Mouse (Mus musculus): Measurements from ENCODE around the gene Apol7b. TPM values are rescaled to one million over a fixed set of nuclear protein-coding genes. Genes with fewer than 3 reads are reported as not detected.
"Not testable (repeated sequence)": the region's sequence is repeated elsewhere in the genome, so short reads cannot be mapped to it uniquely, and the experiment has no call there.

Apol7b gene
- polyA plus RNA-seq, 1 experiment: not detected

GRCm38 (mm10) chr15:77399027-77399426 is 48.3 kb downstream of the Apol7b start, which contains the start of gene Apol7a:
Gene Apol7a (minus strand): TSS chr15:77399110.
- H3K4me1 ChIP-seq (ENCODE audit: control insufficient read depth, insufficient read depth, low read length); H3K4me3 ChIP-seq (ENCODE audit: low read depth, low read length); H3K36me3 ChIP-seq (ENCODE audit: control insufficient read depth, insufficient read depth, low read length, poor library complexity, severe bottlenecking); H3K27ac ChIP-seq (ENCODE audit: insufficient read depth, low read length); H3K27me3 ChIP-seq (ENCODE audit: control insufficient read depth, insufficient read depth, low read length, poor library complexity, severe bottlenecking); H3K9me3 ChIP-seq (replicated peaks; ENCODE audit: control insufficient read depth, insufficient read depth, low read length, poor library complexity, severe bottlenecking); H3K9ac ChIP-seq (ENCODE audit: low read depth, poor library complexity, severe bottlenecking): not testable (repeated sequence)
- TF ChIP-seq CTCF (IDR thresholded peaks at IDR 0.05; ENCODE audit: low read depth, low read length): peak; percentile 68

GRCm38 (mm10) chr15:77397450-77398132 is 49.7 kb downstream of the Apol7b start:
- not testable (repeated sequence) for H3K27me3 ChIP-seq (ENCODE audit: control insufficient read depth, insufficient read depth, low read length, poor library complexity, severe bottlenecking); H3K9me3 ChIP-seq (replicated peaks; ENCODE audit: control insufficient read depth, insufficient read depth, low read length, poor library complexity, severe bottlenecking); H3K27ac ChIP-seq (ENCODE audit: insufficient read depth, low read length); H3K36me3 ChIP-seq (ENCODE audit: control insufficient read depth, insufficient read depth, low read length, poor library complexity, severe bottlenecking); H3K9ac ChIP-seq (ENCODE audit: low read depth, poor library complexity, severe bottlenecking); H3K4me1 ChIP-seq (ENCODE audit: control insufficient read depth, insufficient read depth, low read length); H3K4me3 ChIP-seq (ENCODE audit: low read depth, low read length)

GRCm38 (mm10) chr15:77393832-77394231 is 53.5 kb downstream of the Apol7b start:
- not testable (repeated sequence) for H3K4me3 ChIP-seq (ENCODE audit: low read depth, low read length); H3K9me3 ChIP-seq (replicated peaks; ENCODE audit: control insufficient read depth, insufficient read depth, low read length, poor library complexity, severe bottlenecking); H3K27ac ChIP-seq (ENCODE audit: insufficient read depth, low read length); H3K4me1 ChIP-seq (ENCODE audit: control insufficient read depth, insufficient read depth, low read length); H3K36me3 ChIP-seq (ENCODE audit: control insufficient read depth, insufficient read depth, low read length, poor library complexity, severe bottlenecking); H3K27me3 ChIP-seq (ENCODE audit: control insufficient read depth, insufficient read depth, low read length, poor library complexity, severe bottlenecking); H3K9ac ChIP-seq (ENCODE audit: low read depth, poor library complexity, severe bottlenecking)

- H3K27ac ChIP-seq (ENCODE audit: insufficient read depth, low read length): no peak overlapping the region
- H3K9ac ChIP-seq (ENCODE audit: low read depth, poor library complexity, severe bottlenecking): no peak overlapping the region
- no peaks in the 10 kb centered on the region for H3K4me1 ChIP-seq (ENCODE audit: control insufficient read depth, insufficient read depth, low read length)
- H3K9me3 ChIP-seq (replicated peaks; ENCODE audit: control insufficient read depth, insufficient read depth, low read length, poor library complexity, severe bottlenecking): no peaks in the 10 kb centered on the region
- H3K4me3 ChIP-seq (ENCODE audit: low read depth, low read length): no peak overlapping the region
- TF ChIP-seq EP300 (IDR thresholded peaks at IDR 0.05; ENCODE audit: insufficient read depth, low read depth, low read length) (no peak), POLR2A (IDR thresholded peaks at IDR 0.05; ENCODE audit: insufficient read depth, low read length) (no peak), CTCF (IDR thresholded peaks at IDR 0.05; ENCODE audit: low read depth, low read length) (no peak)
- no peaks in the 10 kb centered on the region for H3K27me3 ChIP-seq (ENCODE audit: control insufficient read depth, insufficient read depth, low read length, poor library complexity, severe bottlenecking)
- no peaks in the 10 kb centered on the region for H3K36me3 ChIP-seq (ENCODE audit: control insufficient read depth, insufficient read depth, low read length, poor library complexity, severe bottlenecking)
These were observed 59.8 kb downstream of the Apol7b start for GRCm38 (mm10) chr15:77387462-77387861.

GRCm38 (mm10) chr15:77384340-77385030 is 62.8 kb downstream of the Apol7b start:
- Histone ChIP-seq H3K27me3 (ENCODE audit: control insufficient read depth, insufficient read depth, low read length, poor library complexity, severe bottlenecking) (no peaks in the 10 kb centered on the region), H3K27ac (ENCODE audit: insufficient read depth, low read length) (no peak overlapping the region), H3K9ac (ENCODE audit: low read depth, poor library complexity, severe bottlenecking) (no peak overlapping the region), H3K4me3 (ENCODE audit: low read depth, low read length) (no peak overlapping the region), H3K4me1 (ENCODE audit: control insufficient read depth, insufficient read depth, low read length) (no peaks in the 10 kb centered on the region), H3K9me3 (replicated peaks; ENCODE audit: control insufficient read depth, insufficient read depth, low read length, poor library complexity, severe bottlenecking) (no peaks in the 10 kb centered on the region), H3K36me3 (ENCODE audit: control insufficient read depth, insufficient read depth, low read length, poor library complexity, severe bottlenecking) (no peaks in the 10 kb centered on the region)
- TF ChIP-seq EP300 (IDR thresholded peaks at IDR 0.05; ENCODE audit: insufficient read depth, low read depth, low read length): no peak

GRCm38 (mm10) chr15:77382880-77383279 is 64.4 kb downstream of the Apol7b start:
- no peak overlapping the region for H3K9ac ChIP-seq (ENCODE audit: low read depth, poor library complexity, severe bottlenecking)
- TF ChIP-seq CTCF (IDR thresholded peaks at IDR 0.05; ENCODE audit: low read depth, low read length) (no peak), EP300 (IDR thresholded peaks at IDR 0.05; ENCODE audit: insufficient read depth, low read depth, low read length) (no peak), POLR2A (IDR thresholded peaks at IDR 0.05; ENCODE audit: insufficient read depth, low read length) (no peak)
- no peak overlapping the region for H3K4me3 ChIP-seq (ENCODE audit: low read depth, low read length)
- no peaks in the 10 kb centered on the region for H3K9me3 ChIP-seq (replicated peaks; ENCODE audit: control insufficient read depth, insufficient read depth, low read length, poor library complexity, severe bottlenecking)
- H3K4me1 ChIP-seq (ENCODE audit: control insufficient read depth, insufficient read depth, low read length): no peaks in the 10 kb centered on the region
- no peaks in the 10 kb centered on the region for H3K36me3 ChIP-seq (ENCODE audit: control insufficient read depth, insufficient read depth, low read length, poor library complexity, severe bottlenecking)
- H3K27me3 ChIP-seq (ENCODE audit: control insufficient read depth, insufficient read depth, low read length, poor library complexity, severe bottlenecking): no peaks in the 10 kb centered on the region
- H3K27ac ChIP-seq (ENCODE audit: insufficient read depth, low read length): no peak overlapping the region

Measured in ES-Bruce4 (cell line).